Mouse (Mus musculus) forebrain, postnatal 0 days (tissue): ENCODE measurements around the gene Ascc3. TPM values are rescaled to one million over a fixed set of nuclear protein-coding genes. Genes with fewer than 3 reads are reported as not detected.

Experiments used
- ATAC-seq: fragments of 200-750 bp; cut with Nextera tagmentation; 2 replicates; pipeline ENCODE4 v1.8.0; 2017; ENCODE audit warnings: mild to moderate bottlenecking, moderate library complexity
- DNase-seq: peaks from one replicate; pipeline ENCODE4 v3.0.0-alpha.2; 2015
- H3K27ac ChIP-seq: fragments of 300-500 bp; sonication (generic); 2 replicates; pipeline ENCODE4 v1.5.1; 2014; ENCODE audit warnings: low read depth, mild to moderate bottlenecking, antibody characterized with exemption, low read length, moderate library complexity, mixed read lengths
- H3K27me3 ChIP-seq: fragments of 300-500 bp; sonication (generic); 2 replicates; pipeline ENCODE4 v1.6.1; 2014; ENCODE audit warnings: mild to moderate bottlenecking, low read length, mixed read lengths; ENCODE audit not compliant: insufficient read depth
- H3K36me3 ChIP-seq: fragments of 300-500 bp; sonication (generic); 2 replicates; pipeline ENCODE4 v1.6.1; 2014; ENCODE audit warnings: mild to moderate bottlenecking, moderate library complexity; ENCODE audit not compliant: insufficient read depth
- H3K4me1 ChIP-seq: fragments of 300-500 bp; sonication (generic); 2 replicates; pipeline ENCODE4 v1.6.1; 2014; ENCODE audit warnings: antibody characterized with exemption; ENCODE audit not compliant: insufficient read depth
- H3K4me2 ChIP-seq: fragments of 300-500 bp; sonication (generic); 2 replicates; pipeline ENCODE4 v1.6.1; 2014; ENCODE audit warnings: low read depth, mild to moderate bottlenecking, moderate library complexity
- H3K4me3 ChIP-seq: fragments of 300-500 bp; sonication (generic); 2 replicates; pipeline ENCODE4 v1.5.1; 2014; ENCODE audit warnings: low read depth, low read length, mixed read lengths
- H3K9ac ChIP-seq: fragments of 300-500 bp; sonication (generic); 2 replicates; pipeline ENCODE4 v1.6.1; 2014; ENCODE audit warnings: mild to moderate bottlenecking
- H3K9me3 ChIP-seq: fragments of 300-500 bp; sonication (generic); 2 replicates; pipeline ENCODE4 v1.6.1; 2016; ENCODE audit warnings: low read length
- CTCF ChIP-seq: sonication (generic); IDR thresholded peaks from 2 replicates; pipeline ENCODE4 v1.5.1; 2016; ENCODE audit warnings: antibody characterized with exemption, control low read depth, low read depth
- WGBS: fragments of 180-500 bp; shearing (Covaris S2); extraction: QIAGEN DNeasy Blood & Tissue Kit; methylation state at CpG from one replicate; pipeline ENCODE4 v1.1.7; 2014; 5-methylcytosine and 5-hydroxymethylcytosine counted together
- polyA plus RNA-seq: library from polyadenylated mRNA; unstranded; fragments of >200 nt; fragmentation: Nextera tagmentation; extraction: Ambion mirVana; gene quantifications from 2 replicates; pipeline ENCODE4 v1.2.1, GENCODE M21; 2015
- total RNA-seq: library from RNA; depleted of rRNA; stranded (reverse); fragments of >200 nt; gene quantifications from 2 replicates; pipeline ENCODE4 v1.2.3, GENCODE M21; 2014

The Ascc3 gene
- total and polyA plus RNA-seq, 2 experiments from 2014 or later: 11.0 to 36.7 TPM

- no peak overlapping the region for H3K9ac ChIP-seq
- no peak for DNase-seq
- ATAC-seq: no peak
- H3K9me3 ChIP-seq: no peaks in the 10 kb centered on the region
- no peaks in the 10 kb centered on the region for H3K36me3 ChIP-seq
- H3K4me1 ChIP-seq: no peaks in the 10 kb centered on the region
- no peak overlapping the region for H3K4me2 ChIP-seq
- H3K27me3 ChIP-seq: no peaks in the 10 kb centered on the region
- H3K27ac ChIP-seq: no peak overlapping the region
- no peak overlapping the region for H3K4me3 ChIP-seq
- TF ChIP-seq CTCF: no peak
Measured at GRCm38 (mm10) chr10:50733459-50733858, 141.0 kb downstream of the Ascc3 start.

- DNase-seq: no peak
- TF ChIP-seq CTCF: no peak
- no peak overlapping the region for H3K9ac ChIP-seq
- 79% methylated on average over 2 of the region's 2 CpGs for WGBS
- no peak for ATAC-seq
- H3K4me1 ChIP-seq: no peaks in the 10 kb centered on the region
- no peak overlapping the region for H3K4me3 ChIP-seq
- no peaks in the 10 kb centered on the region for H3K36me3 ChIP-seq
- H3K27me3 ChIP-seq: no peaks in the 10 kb centered on the region
- no peak overlapping the region for H3K27ac ChIP-seq
- H3K9me3 ChIP-seq: no peaks in the 10 kb centered on the region
- H3K4me2 ChIP-seq: no peak overlapping the region
Measured at GRCm38 (mm10) chr10:50762069-50762468, 169.6 kb downstream of the Ascc3 start.

GRCm38 (mm10) chr10:50762984-50763383, 170.5 kb downstream of the Ascc3 start:
- Histone ChIP-seq H3K4me1 (no peaks in the 10 kb centered on the region), H3K36me3 (no peaks in the 10 kb centered on the region), H3K9me3 (no peaks in the 10 kb centered on the region), H3K9ac (no peak overlapping the region), H3K27me3 (no peaks in the 10 kb centered on the region), H3K4me3 (no peak overlapping the region), H3K27ac (no peak overlapping the region), H3K4me2 (no peak overlapping the region)
- no peak for TF ChIP-seq CTCF
- ATAC-seq (no peak), DNase-seq (no peak)
- WGBS: 65% methylated on average over 2 of the region's 2 CpGs

- ATAC-seq: no peak
- no peak for DNase-seq
- TF ChIP-seq CTCF: no peak
- H3K4me2 ChIP-seq: no peak overlapping the region
- H3K27ac ChIP-seq: no peak overlapping the region
- H3K36me3 ChIP-seq: no peaks in the 10 kb centered on the region
- H3K27me3 ChIP-seq: no peaks in the 10 kb centered on the region
- H3K4me3 ChIP-seq: no peak overlapping the region
- H3K4me1 ChIP-seq: no peaks in the 10 kb centered on the region
- no peak overlapping the region for H3K9ac ChIP-seq
- 34% methylated on average over 7 of the region's 7 CpGs for WGBS
- H3K9me3 ChIP-seq: no peaks in the 10 kb centered on the region
Measured at GRCm38 (mm10) chr10:50763457-50764310, 171.2 kb downstream of the Ascc3 start.

GRCm38 (mm10) chr10:50772811-50773210, 180.3 kb downstream of the Ascc3 start:
- Histone ChIP-seq H3K9me3 (no peaks in the 10 kb centered on the region), H3K4me3 (no peak overlapping the region), H3K27me3 (no peaks in the 10 kb centered on the region), H3K9ac (no peak overlapping the region), H3K27ac (no peak overlapping the region), H3K36me3 (no peaks in the 10 kb centered on the region), H3K4me1 (no peaks in the 10 kb centered on the region), H3K4me2 (no peak overlapping the region)
- TF ChIP-seq CTCF: no peak
- DNase-seq (peak; percentile 8), ATAC-seq (no peak; the same call in 1 of the 2 replicates)
- 10% methylated on average over 2 of the region's 2 CpGs for WGBS

GRCm38 (mm10) chr10:50773846-50774245, 181.4 kb downstream of the Ascc3 start:
- Histone ChIP-seq H3K27me3 (no peaks in the 10 kb centered on the region), H3K4me3 (no peak overlapping the region), H3K4me1 (no peaks in the 10 kb centered on the region), H3K36me3 (no peaks in the 10 kb centered on the region), H3K9ac (no peak overlapping the region), H3K9me3 (no peaks in the 10 kb centered on the region), H3K4me2 (no peak overlapping the region), H3K27ac (no peak overlapping the region)
- no peak for TF ChIP-seq CTCF
- WGBS: 77% methylated on average over 2 of the region's 2 CpGs
- DNase-seq (no peak), ATAC-seq (no peak)

- Histone ChIP-seq H3K9me3 (no peaks in the 10 kb centered on the region), H3K4me2 (no peak overlapping the region), H3K36me3 (no peaks in the 10 kb centered on the region), H3K27me3 (no peaks in the 10 kb centered on the region), H3K9ac (no peak overlapping the region), H3K4me1 (no peaks in the 10 kb centered on the region), H3K27ac (no peak overlapping the region), H3K4me3 (no peak overlapping the region)
- no peak for TF ChIP-seq CTCF
- ATAC-seq: no peak
- no peak for DNase-seq
- 44% methylated on average over 5 of the region's 5 CpGs for WGBS
Measured at GRCm38 (mm10) chr10:50792840-50793239, 200.4 kb downstream of the Ascc3 start.
